Mouse (Mus musculus): ENCODE results near the gene Depdc7. TPM values are rescaled to one million over a fixed set of nuclear protein-coding genes. Genes with fewer than 3 reads are reported as not detected.

The Depdc7 gene
- 42.5 TPM for polyA plus RNA-seq (2014; fragmentation: Illumina TruSeq; extraction: RNeasy Lipid Tissue Mini Kit (QIAGEN cat#74804); ENCODE audit: low read depth, low replicate concordance)

DNA sequence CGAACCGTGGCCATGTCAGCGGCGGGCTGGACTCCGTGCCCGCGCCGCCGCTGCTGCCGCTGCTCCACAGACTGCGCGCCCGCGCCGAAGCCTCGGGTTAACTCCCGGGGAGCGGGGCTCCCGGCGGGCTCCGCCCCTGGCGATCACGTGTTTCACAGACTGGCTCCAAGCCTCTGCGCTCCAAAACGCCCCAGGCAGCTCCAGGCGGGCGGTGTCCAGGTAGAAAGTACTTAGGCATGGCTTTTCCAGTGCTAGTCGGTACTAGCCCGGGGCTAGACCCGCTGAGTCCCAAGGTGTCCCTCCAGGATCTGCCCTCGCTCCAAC lies at the start of gene Depdc7:
Gene Depdc7, minus strand, starts transcription at position 138 of the 324 bp plus-strand sequence.

DNA sequence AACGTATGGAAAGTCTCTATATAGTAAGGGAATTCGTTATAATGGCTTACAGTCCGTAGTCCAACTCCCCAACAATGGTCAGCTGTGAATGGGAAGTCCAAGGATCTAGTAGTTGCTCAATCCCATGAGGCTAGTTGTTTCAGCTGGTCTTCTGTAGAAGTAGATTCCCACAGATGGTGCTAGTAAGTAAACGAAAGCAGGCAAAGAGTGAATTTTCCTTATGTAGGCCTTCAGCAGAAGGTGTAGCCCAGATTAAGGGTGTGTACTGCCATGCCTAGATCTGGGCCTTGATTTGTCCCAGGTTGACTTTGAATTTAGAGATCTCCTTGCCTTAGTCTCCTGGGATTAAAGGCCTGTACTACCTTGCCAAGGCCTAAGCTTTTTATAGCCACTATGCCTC lies 26.4 kb downstream of the Depdc7 start, which contains the start of gene Pin1rt1:
Gene Pin1rt1, minus strand, starts transcription at position 101 of the 400 bp plus-strand sequence.

DNA sequence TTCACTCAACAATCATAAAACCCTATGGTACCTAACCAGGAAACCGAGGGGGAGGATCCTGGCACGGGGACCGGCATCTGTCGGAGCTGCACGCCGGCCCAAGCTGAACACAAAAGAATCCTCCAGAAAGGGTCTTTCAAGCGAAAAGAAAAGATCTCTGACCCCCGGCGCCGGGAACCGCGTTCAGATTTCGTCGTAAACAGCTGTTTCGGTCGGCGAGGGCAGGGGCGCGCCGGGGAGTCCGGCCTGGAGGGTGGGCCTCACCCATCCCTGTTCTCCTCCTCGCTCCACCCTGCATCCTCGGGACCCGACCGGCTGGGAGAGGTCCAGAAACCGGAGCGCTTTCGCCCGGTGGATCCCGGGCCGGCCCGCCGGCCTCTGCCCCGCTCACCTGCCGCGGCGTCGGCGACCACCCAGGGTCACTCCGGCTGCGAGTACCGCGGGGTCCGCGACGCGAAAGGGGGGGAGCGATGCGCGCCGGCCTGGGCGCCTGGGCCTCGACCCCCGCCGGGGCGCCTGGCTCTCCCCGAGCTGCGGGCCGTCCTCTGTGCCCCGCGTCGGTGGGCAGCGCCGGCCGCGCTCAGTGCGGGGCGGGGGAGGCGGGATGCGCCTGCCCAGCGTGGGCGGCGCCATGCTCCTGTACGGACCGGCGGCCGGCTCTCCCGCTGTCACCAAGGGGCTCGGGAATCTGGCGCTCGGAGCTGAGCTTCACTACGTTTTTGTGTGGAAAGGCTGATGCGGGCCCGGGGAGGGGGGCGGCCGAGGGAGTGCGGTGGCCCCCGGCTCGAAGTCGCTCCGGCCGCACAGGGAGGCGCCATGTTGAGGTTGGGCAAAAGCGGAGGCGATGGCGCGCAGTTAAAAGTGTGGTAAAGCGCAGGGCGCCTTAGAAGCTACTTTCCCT lies 30.8 kb downstream of the Depdc7 start, which contains the start of gene Tcp11l1:
Gene Tcp11l1, minus strand, starts transcription at position 585 of the 901 bp plus-strand sequence.

Other genes starting within 250 kb of the Depdc7 start
- 45.7 TPM for gene Hipk3, start 248.4 kb downstream of the Depdc7 start, polyA plus RNA-seq (2014; fragmentation: Illumina TruSeq; extraction: RNeasy Lipid Tissue Mini Kit (QIAGEN cat#74804); ENCODE audit: low read depth, low replicate concordance)
- gene Cstf3, start 152.4 kb downstream of the Depdc7 start, polyA plus RNA-seq (2014; fragmentation: Illumina TruSeq; extraction: RNeasy Lipid Tissue Mini Kit (QIAGEN cat#74804); ENCODE audit: low read depth, low replicate concordance): 34.0 TPM
- 10.3 TPM for gene Tcp11l1, start 30.7 kb downstream of the Depdc7 start, polyA plus RNA-seq (2014; fragmentation: Illumina TruSeq; extraction: RNeasy Lipid Tissue Mini Kit (QIAGEN cat#74804); ENCODE audit: low read depth, low replicate concordance)
- 0.72 TPM for gene Pin1rt1, start 26.5 kb downstream of the Depdc7 start, polyA plus RNA-seq (2014; fragmentation: Illumina TruSeq; extraction: RNeasy Lipid Tissue Mini Kit (QIAGEN cat#74804); ENCODE audit: low read depth, low replicate concordance)
- 7.4 TPM for gene Qser1, start 73.9 kb upstream of the Depdc7 start, polyA plus RNA-seq (2014; fragmentation: Illumina TruSeq; extraction: RNeasy Lipid Tissue Mini Kit (QIAGEN cat#74804); ENCODE audit: low read depth, low replicate concordance)
- gene Prrg4, start 107.0 kb upstream of the Depdc7 start, polyA plus RNA-seq (2014; fragmentation: Illumina TruSeq; extraction: RNeasy Lipid Tissue Mini Kit (QIAGEN cat#74804); ENCODE audit: low read depth, low replicate concordance): 1.4 TPM
- 20.2 TPM for gene Ccdc73, start 124.9 kb upstream of the Depdc7 start, polyA plus RNA-seq (2014; fragmentation: Illumina TruSeq; extraction: RNeasy Lipid Tissue Mini Kit (QIAGEN cat#74804); ENCODE audit: low read depth, low replicate concordance)